8 mouse cellular contexts compared by ENCODE assay signal in the genomic region with DNA sequence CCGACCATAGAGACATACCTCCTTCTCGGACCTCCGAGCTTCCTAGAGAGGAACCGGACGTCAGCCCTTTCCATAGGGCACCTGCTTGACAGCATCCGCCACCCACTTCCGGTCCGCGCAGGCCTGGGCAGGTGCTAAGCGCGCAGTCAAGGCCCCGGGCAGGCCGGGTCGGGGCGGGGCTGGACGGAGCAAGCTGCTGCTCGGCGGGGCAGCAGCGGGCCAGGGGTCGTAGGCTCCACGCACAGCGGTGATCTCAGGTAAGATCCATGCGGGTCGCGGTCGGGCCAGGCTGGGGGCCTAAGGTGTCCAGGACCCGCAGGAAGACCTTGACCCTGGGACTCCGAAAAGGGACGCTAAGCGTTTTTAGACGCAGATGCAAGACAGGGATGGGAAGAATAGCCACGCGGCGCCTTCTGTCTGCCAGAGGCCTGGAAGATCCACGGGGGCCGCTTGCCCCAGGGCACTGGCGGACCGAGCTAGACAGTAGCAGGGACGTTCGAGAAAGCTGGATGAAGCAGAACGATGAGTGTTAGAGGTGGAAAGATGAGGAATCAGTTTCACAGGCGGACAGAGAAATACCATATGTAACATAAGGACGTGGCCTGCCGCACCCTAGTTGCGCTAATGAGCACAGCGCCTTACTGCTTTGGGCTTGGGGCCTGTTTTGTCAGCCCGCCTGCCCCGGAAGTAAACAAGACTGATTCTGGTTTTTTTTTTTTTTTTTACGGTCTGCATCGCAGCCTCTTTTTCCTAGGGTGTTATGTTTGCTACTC. TPM values are rescaled to one million over a fixed set of nuclear protein-coding genes. Genes with fewer than 3 reads are reported as not detected.
DNase-seq lines count a peak whose midpoint lies in the region; ATAC-seq and TF ChIP-seq lines count a peak whose summit lies in the region.

A gene (plus strand): TSS at position 130 of the 773 bp plus-strand sequence.

- peak within 1 kb of the TSS; percentile 94 to 100 for H3K4me3 ChIP-seq in ES-E14 (ENCODE audit: insufficient read depth in 1 of 2, low read depth in 1 of 2, low read length in 2 of 2, poor library complexity in 1 of 2, severe bottlenecking in 1 of 2)
- peak within 1 kb of the TSS; percentile 92 for H3K4me3 ChIP-seq in forebrain, embryonic 15.5 days
- H3K4me3 ChIP-seq in lung, adult 2 months (replicated peaks; ENCODE audit: extremely low read depth, low read depth, low read length), result peak within 1 kb of the TSS; percentile 95

- ATAC-seq in forebrain, embryonic 15.5 days (replicated peaks), result peak; percentile 98
- peak; percentile 97 for ATAC-seq in neutrophil, adult 5-6 weeks (ENCODE audit: extremely low read depth, insufficient number of reproducible peaks, low FRiP score, poor library complexity, severe bottlenecking)

- H3K4me2 ChIP-seq in forebrain, embryonic 15.5 days (replicated peaks), result peak within 1 kb of the TSS; percentile 62

- TF ChIP-seq POLR2A in lung, adult 2 months (IDR thresholded peaks at IDR 0.05; ENCODE audit: borderline replicate concordance, extremely low read depth, low read depth, low read length), result peak; percentile 66; the same call in 1 of the 2 replicates

- peak within 1 kb of the TSS; percentile 94 for H3K27ac ChIP-seq in ES-E14 (ENCODE audit: insufficient read depth, low read depth, low read length, poor library complexity, severe bottlenecking)
- peak within 1 kb of the TSS; percentile 88 for H3K27ac ChIP-seq in forebrain, embryonic 15.5 days (replicated peaks)

- no peak for TF ChIP-seq CTCF in lung, adult 2 months (IDR thresholded peaks at IDR 0.05; ENCODE audit: insufficient read depth, low read length)

- no peaks in the 10 kb centered on the region for H3K27me3 ChIP-seq in forebrain, embryonic 15.5 days

- peaks cover 0 to 2% of the 10 kb centered on the region in 2 experiments; a peak in 1 of 4 replicates for H3K4me1 ChIP-seq in ES-E14 (ENCODE audit: control insufficient read depth in 2 of 2, insufficient read depth in 2 of 2, low read length in 2 of 2, poor library complexity in 1 of 2)
- peaks cover 15% of the 10 kb centered on the region for H3K4me1 ChIP-seq in forebrain, embryonic 15.5 days
- no peaks in the 10 kb centered on the region for H3K4me1 ChIP-seq in lung, adult 2 months (ENCODE audit: control insufficient read depth, insufficient read depth, low read length)

- in situ Hi-C loops in ES-E14 (cut with MboI; ENCODE audit: low sequenced_read_pairs in 2 of 2, unreplicated experiment in 2 of 2), result no loop called here

- under 1% methylated on average over 50 of the region's 50 CpGs for WGBS in forebrain, embryonic 15.5 days
- WGBS in lung, adult 2 months, result under 1% methylated on average over 50 of the region's 50 CpGs

- peak; percentile 93 for DNase-seq in ES-E14 (ENCODE audit: low read depth, low spot score)
- DNase-seq in cerebellum, adult 11-12 months, result peak; percentile 93
- DNase-seq in heart, postnatal 25 days (ENCODE audit: low spot score), result peak; percentile 83
- DNase-seq in layer of hippocampus, adult 18-20 months (ENCODE audit: low spot score in 2 of 2), result peak; percentile 85 to 92
- DNase-seq in lung, adult 2 months, result peak; percentile 87
- peak; percentile 78 to 84 for DNase-seq in thymus, adult 18-20 months

- H3K9me3 ChIP-seq in ES-E14 (ENCODE audit: control insufficient read depth, insufficient read depth, low read depth, low read length), result no peaks in the 10 kb centered on the region
- H3K9me3 ChIP-seq in forebrain, embryonic 15.5 days, result no peaks in the 10 kb centered on the region

- peaks cover 20% of the 10 kb centered on the region for H3K36me3 ChIP-seq in ES-E14 (ENCODE audit: control insufficient read depth, insufficient read depth, low read length, poor library complexity, severe bottlenecking)
- peaks cover 28% of the 10 kb centered on the region for H3K36me3 ChIP-seq in forebrain, embryonic 15.5 days

- intact Hi-C loops in heart, postnatal 25 days (cut with DNase I), result loop anchor here (5.0 kb wide), 1 partner anchor 48 kb away; a partner anchor contains a TSS

- H3K9ac ChIP-seq in ES-E14 (ENCODE audit: insufficient read depth, low read depth, low read length, poor library complexity, severe bottlenecking), result peak within 1 kb of the TSS; percentile 100
- H3K9ac ChIP-seq in forebrain, embryonic 15.5 days (replicated peaks), result peak within 1 kb of the TSS; percentile 92

TF ChIP-seq in ES-E14, 5 proteins besides CTCF, POLR2A, EP300 and RAD21:
- TF ChIP-seq ZC3H11A (IDR thresholded peaks at IDR 0.05; ENCODE audit: borderline replicate concordance, low read depth, low read length), result no peak
- TF ChIP-seq HCFC1 (IDR thresholded peaks at IDR 0.05; ENCODE audit: borderline replicate concordance, insufficient read depth, low read length), result peak; percentile 74; the same call in 1 of the 2 replicates
- no peak for TF ChIP-seq CHD2 (IDR thresholded peaks at IDR 0.05; ENCODE audit: low read depth, low read length)
- peak; percentile 95 for TF ChIP-seq ZNF384 (IDR thresholded peaks at IDR 0.05; ENCODE audit: low read depth, low read length)
- no peak for TF ChIP-seq MAFK (IDR thresholded peaks at IDR 0.05; ENCODE audit: insufficient read depth, low read depth, low read length)
TF ChIP-seq in ES-E14: peak in this region for 2.

RNA-seq across cellular contexts. Expression of the gene that starts here (rescaled TPM):
- 16.8 and 22.5 TPM in 2 replicates for total RNA-seq in ES-E14 (2012; rRNA removed)
- polyA plus RNA-seq in forebrain, embryonic 15.5 days (2015; fragmentation: Nextera tagmentation; extraction: Ambion mirVana), result 0.76 and 1.0 TPM in 2 replicates
- 10 to 100 TPM; 10.6 to 13.0 TPM for total RNA-seq in heart, postnatal 25 days (2021)
- total RNA-seq in layer of hippocampus, adult 18-20 months (2021), result 10 to 100 TPM; 19.7 to 20.1 TPM
- polyA plus RNA-seq in lung, adult 2 months (2012; rRNA removed), result 15.6 and 18.8 TPM in 2 replicates
- total RNA-seq in neutrophil, adult 5-6 weeks (2017), result 9.3 and 10.5 TPM in 2 replicates

Comparison
In these comparisons a context has a peak if more than half of its experiments do, and no peak if none do; other contexts are left out.
1. Peak in every context shown above with its lines: DNase-seq, ATAC-seq, H3K4me3 ChIP-seq and H3K27ac ChIP-seq.